Mouse (Mus musculus) ovary, adult 18-20 months (tissue): Measurements from ENCODE around the gene Npcd.

Experiments
- DNase-seq: peaks from one replicate; pipeline ENCODE4 v3.0.0; 2022; ENCODE audit warnings: low spot score, mixed read lengths

The Npcd gene

GRCm38 (mm10) chr15:79766586-79767071 is 67.4 kb downstream of the Npcd start:
- no peak for DNase-seq

- no peak for DNase-seq
Observed at GRCm38 (mm10) chr15:79766168-79766567, 67.9 kb downstream of the Npcd start.

- DNase-seq, result no peak
Observed at GRCm38 (mm10) chr15:79765361-79765760, 68.7 kb downstream of the Npcd start.

DNA sequence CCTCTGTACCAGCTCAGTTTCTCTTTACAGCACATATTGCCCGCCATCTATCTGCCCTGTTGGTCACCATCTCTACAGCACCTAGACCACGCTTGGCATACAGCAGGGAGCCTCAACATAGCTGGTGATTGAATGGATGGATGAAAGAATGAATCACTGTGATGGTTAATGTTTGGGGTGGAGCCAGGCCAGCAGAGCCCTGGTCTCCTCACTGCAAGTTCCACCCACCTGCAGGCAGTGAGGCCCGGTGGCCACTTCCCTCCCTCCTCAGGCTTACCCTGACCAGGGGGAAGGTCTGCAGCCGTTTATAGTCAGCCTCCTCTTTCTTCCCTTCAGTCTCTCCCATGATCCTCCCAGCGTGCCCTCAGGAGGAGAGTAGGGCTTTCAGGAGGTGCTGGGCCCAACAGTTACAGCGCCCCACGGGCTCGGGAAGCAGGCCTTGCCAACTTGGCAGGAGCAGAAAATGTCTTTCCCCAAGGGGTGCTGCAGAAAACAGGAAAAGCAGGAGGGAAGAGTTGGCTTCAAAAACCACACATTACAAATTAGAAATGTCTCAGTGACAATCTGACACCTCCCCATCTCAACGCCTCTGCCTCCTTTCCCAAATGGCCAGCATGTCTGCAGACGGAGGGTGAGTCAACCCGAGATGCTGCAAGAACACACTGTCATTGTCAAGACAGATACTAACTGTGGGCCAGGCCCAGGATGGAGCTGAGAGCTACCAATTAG is 69.3 kb downstream of the Npcd start:
- DNase-seq, result no peak

- peak; percentile 46 for DNase-seq
Observed at GRCm38 (mm10) chr15:79763601-79764246, 70.3 kb downstream of the Npcd start.

DNA sequence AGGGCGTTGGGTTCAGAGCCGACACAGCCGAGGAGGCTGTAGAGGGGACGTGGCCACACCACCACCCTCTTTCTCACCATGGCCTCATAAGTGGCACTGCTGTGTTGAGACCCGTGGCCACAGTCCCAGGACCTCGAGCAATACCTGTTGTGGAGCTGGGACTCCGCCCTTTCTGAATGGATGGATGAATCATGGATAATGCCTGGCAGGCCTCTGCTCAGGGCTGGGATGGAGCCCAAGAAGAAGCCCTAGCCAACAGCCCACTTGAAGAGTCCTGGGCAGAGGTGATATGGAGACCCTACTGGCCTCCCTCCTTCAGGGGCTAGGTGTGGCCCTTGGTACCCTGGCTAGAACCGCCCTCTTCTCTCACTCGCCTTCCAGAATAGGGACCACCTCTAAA is 71.0 kb downstream of the Npcd start:
- DNase-seq, result no peak

DNA sequence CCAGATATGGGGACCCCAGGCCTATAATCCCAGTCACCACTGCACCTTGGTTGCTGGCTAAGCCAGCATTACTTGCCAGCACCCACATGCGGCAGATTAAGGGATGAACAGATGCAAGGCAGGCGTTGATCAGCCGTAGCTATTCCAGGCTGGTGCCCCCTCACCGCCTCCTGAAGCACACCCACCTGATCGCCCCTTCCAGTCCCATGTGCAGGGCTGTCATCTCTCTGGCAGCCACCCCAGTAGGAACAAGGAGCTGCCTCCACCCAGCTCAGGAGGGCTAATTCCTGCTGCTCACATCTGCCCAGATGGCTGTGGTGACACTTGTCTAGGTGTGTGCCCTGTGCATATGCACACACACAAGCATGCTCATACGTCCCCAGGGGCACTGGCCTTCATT is 73.1 kb downstream of the Npcd start:
- DNase-seq, result no peak

- no peak for DNase-seq
Observed at GRCm38 (mm10) chr15:79757118-79757517, 76.9 kb downstream of the Npcd start.

GRCm38 (mm10) chr15:79755977-79756625 is 77.9 kb downstream of the Npcd start:
- no peak for DNase-seq

DNA sequence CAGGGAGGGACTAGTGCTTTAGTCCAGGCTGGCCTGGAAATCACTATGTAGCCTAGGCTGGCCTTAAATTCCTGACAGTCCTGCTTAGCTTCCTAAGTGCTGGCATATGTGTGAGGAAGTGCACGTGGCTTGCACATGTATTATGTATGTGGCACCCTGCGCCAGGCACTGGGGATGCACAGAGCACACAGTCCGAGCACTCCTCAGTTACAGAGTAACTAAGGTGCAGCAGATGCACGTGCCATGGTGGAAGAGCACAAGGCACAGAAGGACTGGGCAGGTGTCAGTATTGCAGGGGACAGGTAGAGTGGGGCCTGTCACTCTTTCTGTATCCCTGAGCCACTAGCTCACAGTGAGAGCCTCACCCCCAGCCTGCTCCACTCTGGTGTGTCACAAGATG is 78.9 kb downstream of the Npcd start:
- DNase-seq, result no peak

GRCm38 (mm10) chr15:79753873-79754272 is 80.2 kb downstream of the Npcd start:
- DNase-seq, result no peak

GRCm38 (mm10) chr15:79753420-79753752 is 80.7 kb downstream of the Npcd start:
- DNase-seq, result no peak

DNA sequence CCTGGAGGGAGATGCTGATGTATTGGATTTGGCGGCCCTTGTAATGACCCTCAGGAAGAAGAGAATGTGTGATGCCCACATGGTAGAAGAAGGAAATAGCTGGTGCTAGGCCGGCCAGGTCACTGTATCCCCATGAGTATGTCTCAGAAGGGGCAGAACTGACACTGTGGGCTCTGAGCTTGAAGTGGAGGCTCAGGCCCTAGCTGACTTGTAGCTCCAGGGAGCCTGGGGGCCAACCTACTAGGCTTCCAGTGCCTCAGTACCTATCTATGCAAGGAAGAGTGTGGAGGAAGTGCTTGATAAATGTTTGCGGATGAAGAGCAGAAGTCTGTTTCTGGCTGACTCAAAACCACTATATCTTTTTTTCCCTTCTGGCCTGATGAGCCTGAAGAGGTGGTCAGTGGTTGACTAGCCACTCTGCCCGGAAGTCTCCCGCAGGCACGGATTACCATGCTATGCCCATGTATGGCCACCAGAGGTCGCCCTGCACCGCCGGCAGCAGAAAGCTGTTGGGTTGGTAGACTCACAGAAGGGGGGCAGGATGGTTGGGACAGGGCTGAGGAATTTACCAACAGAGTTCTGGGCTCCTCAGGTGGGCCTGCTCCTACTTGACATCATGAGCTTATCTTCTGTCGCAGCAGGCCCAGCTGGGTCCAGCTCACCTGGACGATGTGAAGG is 81.2 kb downstream of the Npcd start:
- DNase-seq, result peak; percentile 48

DNA sequence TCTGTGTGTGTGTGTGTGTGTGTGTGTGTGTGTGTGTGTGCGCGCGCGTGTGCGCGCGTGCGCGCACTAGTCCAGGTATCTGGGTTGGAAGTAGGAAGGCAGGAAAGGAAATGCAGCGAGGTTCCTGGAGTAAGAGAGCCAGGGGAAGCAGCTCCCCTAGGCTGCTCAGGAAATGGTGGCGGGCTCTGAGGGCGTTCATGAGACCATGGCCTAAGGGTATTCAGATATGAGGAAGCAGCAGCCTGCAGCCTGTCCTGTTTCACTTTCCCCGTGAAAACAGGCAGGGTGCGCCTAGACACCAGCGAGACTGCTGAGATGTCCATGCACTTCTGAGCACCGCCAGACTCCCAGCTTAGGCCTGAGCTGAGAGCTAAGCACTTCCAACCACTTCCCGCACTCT is 82.3 kb downstream of the Npcd start:
- no peak for DNase-seq

GRCm38 (mm10) chr15:79750266-79750665 is 83.8 kb downstream of the Npcd start:
- no peak for DNase-seq

DNA sequence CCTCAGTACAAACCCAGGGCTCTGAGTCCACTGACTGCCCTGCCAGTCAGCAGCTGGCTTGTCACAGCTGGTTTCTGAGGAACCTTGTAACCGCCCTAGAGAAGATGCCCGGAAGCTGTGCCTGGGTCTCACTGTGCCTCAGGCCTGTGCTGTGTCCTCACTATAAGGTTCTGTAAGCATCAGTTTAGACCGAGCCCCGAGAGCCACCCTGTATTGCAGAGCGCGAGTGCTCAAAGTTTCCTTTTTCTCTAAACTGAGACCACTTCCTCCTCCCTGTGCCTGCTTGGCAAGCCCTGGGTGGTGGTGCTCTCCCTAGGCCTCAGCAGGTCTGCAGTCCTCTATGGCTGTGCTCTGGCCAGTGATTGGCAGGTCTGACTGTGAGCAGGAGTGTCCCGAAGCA is 84.9 kb downstream of the Npcd start:
- DNase-seq, result no peak

DNA sequence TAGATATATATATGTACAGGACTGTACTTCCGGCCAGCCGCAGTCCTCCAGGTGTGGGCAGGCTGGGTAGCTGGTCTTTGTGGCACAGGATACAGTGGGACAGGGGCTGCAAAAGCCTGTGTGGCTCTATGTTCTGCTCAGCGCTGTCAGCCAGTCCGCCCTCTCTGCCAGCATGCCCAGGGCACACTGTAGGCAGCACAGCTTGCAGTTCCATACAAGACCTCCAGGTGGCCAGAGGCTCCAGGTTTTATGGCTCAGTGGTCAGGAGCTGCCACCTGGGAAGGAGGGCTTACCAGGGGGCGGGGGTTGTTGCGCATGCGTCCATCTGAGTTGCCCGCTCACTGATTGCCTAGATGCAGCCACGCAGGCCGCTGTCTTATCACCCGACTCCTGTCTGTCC is 86.0 kb downstream of the Npcd start:
- no peak for DNase-seq

DNA sequence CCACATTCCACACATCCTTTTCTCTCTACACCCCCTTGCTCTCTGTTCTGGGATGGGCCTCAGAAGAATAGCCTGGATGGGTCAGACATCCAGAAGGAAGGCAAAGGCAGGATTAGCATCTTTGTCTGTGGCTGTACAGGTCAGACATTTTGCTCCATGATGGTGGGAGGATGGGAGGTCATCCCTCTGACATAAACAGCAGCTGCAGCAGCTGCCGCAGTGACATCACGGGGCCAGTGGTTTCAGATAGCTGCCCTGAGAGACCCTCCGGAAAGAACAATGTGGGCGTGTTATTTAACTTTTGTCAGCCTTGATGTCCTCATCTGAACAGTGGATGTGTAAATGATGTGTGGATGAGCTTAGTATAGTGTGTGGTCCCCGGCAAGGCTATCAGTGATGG is 88.2 kb downstream of the Npcd start:
- no peak for DNase-seq

GRCm38 (mm10) chr15:79745312-79745711 is 88.7 kb downstream of the Npcd start:
- DNase-seq, result no peak

DNA sequence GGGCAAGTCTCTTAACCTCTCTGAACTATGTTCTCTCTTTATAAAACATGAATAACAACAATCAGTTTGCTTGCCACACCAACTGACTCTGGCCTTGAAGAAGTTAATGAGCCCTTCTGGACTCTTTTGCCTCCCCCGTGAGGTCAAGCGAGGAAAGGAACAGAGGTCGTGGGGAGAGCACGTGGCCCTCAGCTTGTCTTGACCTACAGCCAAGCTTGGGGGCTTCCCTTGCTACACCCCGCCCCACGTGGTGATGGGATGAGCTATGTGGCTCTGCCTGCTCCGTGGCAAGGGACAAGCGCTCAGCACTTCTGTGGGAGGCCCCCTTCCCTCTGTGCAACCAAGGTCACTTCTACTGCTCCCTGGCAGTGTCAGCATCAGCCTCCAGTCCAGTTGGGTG is 89.3 kb downstream of the Npcd start:
- no peak for DNase-seq

- DNase-seq, result no peak
Observed at GRCm38 (mm10) chr15:79744001-79744400, 90.0 kb downstream of the Npcd start.

GRCm38 (mm10) chr15:79742706-79743023 is 91.4 kb downstream of the Npcd start:
- no peak for DNase-seq
